Mouse (Mus musculus): ENCODE measurements around the gene Snai3. TPM values are rescaled to one million over a fixed set of nuclear protein-coding genes. Genes with fewer than 3 reads are reported as not detected.

The Snai3 gene
- total RNA-seq (2021), result not detected
- long read RNA-seq, partial matches to known transcripts, result 0 of 1 reads
- long read RNA-seq, other reads (novel, unspliced or antisense), result 1 of 1 reads

DNA sequence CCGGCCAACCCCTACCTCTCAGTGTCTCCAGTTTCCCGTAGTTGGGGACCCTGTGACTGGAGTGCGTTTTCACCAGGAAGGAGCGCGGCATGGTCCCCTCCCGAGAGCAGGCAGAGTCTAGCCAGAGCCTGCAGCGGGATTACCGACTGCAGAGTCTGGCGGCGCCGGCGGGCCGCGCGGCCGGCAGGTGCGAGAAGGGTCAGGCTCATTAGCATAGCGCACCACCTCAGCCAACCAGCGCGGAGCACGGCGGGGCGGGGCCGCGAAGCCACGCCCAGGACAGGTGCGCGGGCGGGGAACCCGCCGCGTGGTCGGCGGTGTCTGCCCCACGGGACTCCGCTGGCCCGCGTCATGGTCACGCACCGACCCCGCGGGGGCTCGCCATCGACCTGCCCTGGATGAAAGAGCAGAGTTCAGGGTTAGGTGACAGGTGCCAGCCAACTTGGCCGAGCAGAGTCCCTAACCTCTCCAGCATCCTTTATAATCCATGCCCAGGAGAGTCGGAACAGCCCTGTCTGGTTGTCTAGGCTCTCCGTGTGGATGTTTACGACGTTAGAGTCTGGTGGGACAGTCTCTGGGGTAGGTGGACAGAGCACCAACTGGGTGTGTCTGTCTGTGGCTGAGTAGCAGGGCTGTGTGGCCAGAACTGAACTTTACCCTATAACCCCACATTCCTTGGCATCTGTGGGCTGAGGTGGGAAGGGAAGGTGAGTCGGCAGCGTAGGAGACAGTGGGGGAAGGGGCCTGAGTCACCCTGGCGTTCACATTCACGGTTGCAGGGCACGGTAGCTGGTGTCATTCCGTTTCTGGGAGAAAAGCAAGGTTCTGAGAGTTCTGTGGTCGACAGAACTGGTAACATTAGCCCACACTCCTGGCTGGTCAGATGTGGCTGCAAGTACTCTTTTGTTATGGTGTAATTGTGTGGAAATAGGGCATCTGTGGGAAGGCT lies at the start of gene Snai3:
Snai3 (minus strand) TSS at position 210 of the 949 bp plus-strand sequence.
- DNase-seq (ENCODE audit: low spot score in 2 of 2), result no peak

DNA sequence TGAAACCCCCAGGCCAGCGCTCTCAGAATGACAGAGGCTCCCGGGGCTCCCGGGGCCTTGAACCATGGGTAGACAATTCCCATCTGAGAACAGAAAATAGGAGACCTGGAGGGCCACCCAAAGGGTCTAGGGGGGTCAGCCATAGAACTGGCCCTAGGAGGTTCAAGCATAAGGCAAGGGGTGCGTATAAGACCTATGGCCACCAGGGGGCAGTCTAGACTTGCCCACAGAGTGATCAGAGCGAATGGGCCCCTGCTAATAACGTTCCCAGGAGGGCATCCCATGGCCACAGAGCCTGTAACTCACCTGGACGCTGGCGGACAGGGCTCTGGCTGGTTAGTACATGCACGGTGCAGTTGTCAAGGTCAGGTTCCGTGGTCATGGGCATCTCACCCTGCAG lies 40.3 kb upstream of the Snai3 start:
- peak; percentile 35 to 84 for DNase-seq (ENCODE audit: low spot score in 2 of 2)

DNA sequence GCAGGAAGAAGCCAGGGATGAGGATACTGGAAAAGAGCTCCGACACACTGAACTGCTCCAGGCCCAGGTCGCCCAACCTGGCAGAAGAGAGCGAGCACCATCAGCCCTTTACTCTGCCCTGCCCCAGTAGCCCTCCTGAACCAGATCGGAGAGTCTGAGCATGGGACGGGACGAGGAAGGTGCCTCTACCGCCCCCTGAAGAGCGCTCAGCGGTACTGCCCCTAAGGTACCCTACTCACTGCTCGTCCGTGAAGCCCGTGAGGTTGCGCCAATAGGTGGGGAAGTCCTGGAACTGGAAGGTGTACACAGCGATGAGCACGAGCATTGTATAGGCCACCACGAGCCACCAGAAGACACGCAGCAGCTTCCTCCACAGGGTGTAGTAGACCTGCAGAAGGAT lies 37.4 kb upstream of the Snai3 start:
- no peak for DNase-seq (ENCODE audit: low spot score in 2 of 2)

DNA sequence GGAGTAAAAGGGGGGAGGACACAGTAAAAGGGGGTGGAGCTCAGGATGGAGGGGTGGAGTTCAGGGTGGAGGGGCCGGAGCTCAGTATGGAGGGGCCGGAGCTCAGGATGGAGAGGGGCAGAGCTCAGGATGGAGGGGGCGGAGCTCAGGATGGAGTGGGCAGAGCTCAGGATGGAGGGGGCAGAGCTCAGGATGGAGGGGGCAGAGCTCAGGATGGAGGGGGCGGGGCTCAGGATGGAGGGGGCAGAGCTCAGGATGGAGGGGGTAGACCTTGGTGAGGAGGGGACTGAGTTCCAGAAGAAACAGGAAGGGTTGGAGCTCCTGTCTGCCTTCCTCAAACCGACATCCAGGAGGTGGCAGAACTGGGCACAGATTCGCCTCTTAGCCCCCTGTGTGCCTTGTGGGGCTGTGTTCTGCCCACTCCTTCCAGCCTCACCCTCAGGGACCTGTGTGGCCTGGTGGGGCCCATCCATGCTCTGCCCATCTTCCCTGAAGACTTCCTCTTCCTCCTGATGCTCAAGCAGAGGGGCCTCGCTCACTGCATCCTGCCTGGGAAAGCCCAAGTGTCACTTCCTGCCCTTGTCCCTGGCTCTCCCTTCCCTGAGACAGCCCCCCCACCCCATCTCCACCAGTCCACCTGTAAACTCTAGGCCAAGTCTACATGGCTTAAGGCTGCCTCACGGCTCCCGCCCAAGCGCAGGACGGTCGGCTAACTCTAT lies 36.6 kb upstream of the Snai3 start:
- no peak for DNase-seq (ENCODE audit: low spot score in 2 of 2)

DNA sequence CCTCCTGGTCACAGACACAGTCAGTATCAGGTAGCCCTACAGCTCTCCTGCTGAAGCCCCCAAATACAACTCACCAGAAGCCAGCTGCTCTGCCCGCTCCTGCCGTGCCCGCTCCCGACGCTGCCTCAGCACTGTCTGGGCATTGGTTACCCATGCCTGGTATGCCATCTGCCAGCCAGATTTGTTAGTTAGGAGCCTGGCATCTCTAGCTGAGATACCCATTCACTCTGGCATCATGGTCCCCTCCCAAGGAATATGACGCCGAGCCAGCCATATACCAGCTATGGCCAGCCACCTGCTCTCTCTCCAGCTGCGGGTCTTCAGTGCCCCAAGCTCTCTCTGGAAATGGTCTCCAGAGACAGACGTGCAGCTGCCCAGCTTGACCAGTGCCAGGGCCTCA lies 27.9 kb upstream of the Snai3 start:
- peak; percentile 46 to 65 for DNase-seq (ENCODE audit: low spot score in 2 of 2)

DNA sequence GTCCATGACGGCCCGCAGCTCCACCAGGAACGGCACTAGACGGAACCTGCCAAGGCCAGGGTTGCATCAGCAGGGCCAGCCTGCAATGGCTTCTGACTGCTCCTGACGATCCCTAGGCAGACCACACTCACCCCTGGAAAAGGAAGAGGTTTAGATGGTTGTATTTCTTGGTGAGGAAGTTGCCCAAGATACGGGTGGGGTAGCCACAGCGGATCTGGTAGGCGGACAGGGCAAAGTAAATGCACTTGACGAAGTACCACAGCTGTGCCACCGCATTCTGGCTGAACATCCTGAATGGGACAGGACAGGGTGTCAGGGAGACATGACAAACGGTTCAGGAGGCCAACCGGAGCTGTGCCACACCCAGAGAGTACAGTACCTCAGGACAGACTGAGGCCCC lies 24.3 kb upstream of the Snai3 start:
- no peak for DNase-seq (ENCODE audit: low spot score in 2 of 2)

DNA sequence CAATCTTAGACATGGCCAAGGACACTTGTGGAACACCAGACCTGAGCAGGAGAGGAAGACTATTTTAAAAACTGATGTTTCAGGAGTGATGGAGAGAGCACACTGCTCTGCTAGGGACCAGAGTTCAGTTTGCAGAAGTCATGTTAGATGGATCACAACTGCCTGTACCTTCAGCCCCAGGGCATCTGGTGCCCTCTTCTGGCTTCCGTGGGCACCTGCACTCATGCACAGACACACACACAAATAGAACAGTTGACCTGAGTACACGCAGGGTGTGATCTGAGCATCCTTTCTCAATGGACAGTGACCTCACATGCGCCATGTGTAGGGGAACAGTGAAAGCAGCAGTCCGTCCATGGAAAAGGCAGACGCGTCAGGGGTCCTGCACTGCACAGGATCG lies 23.3 kb upstream of the Snai3 start:
- no peak for DNase-seq (ENCODE audit: low spot score in 2 of 2)

DNA sequence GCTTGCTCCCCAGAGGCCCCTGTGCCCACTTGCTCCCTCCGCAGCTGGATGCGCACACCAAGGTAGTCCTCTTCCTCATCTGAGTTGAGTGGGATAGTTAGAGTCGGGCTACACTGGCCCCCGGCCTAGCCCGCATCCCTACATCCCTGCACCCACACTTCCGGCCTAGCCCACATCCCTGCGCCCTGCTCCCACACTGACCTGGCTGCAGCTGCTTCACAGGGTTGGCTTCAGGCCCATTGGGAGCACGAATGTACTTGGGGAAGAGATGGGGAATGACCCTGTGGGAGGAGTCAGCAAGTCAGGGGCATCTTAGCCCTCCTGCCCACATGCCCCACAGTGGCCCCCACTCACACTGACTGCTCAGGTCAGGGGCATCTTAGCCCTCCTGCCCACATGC lies 21.9 kb upstream of the Snai3 start:
- no peak for DNase-seq (ENCODE audit: low spot score in 2 of 2)

DNA sequence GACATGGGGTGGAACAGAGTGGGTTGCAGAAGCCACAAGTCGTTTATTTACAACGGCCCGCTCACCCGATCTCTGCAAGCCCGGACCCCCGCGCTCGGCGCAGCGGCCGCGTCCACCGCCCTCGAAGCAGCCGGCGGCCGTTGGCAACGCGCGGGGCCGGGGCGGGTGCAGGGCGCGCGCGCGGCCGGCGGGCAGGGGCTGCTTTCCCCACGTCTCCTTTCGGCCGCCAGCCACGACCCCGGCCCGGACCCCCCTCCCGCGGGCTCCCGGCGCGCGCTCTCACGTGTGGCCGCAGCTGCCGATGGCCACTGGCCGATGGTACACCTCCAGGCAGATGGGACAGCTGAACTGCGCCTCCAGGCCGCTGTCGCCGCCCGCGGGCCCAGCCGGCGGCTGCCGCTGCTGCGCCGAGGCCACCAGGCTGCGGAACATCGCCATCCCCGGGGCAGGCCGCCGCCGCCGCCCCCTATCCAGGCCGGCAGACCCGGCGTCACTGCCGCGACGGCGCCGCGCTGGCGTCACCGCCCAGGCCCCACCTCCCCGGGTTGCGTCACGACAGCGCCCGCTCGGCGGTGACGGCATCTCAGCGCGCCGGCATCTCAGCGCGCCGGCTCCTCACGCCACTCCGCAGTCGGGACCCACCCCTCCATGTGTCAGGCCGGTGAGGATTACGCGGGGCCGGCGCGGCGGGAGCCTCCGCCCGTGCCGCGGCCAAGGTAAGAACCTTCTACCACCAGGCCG lies 15.2 kb upstream of the Snai3 start, which contains the start of the genes Rnf166 and Ctu2:
Rnf166 (minus strand) TSS at position 485 of the 741 bp plus-strand sequence.
Ctu2 (plus strand) TSS at position 564 of the 741 bp plus-strand sequence.
- peak; percentile 83 to 92 for DNase-seq (ENCODE audit: low spot score in 2 of 2)

DNA sequence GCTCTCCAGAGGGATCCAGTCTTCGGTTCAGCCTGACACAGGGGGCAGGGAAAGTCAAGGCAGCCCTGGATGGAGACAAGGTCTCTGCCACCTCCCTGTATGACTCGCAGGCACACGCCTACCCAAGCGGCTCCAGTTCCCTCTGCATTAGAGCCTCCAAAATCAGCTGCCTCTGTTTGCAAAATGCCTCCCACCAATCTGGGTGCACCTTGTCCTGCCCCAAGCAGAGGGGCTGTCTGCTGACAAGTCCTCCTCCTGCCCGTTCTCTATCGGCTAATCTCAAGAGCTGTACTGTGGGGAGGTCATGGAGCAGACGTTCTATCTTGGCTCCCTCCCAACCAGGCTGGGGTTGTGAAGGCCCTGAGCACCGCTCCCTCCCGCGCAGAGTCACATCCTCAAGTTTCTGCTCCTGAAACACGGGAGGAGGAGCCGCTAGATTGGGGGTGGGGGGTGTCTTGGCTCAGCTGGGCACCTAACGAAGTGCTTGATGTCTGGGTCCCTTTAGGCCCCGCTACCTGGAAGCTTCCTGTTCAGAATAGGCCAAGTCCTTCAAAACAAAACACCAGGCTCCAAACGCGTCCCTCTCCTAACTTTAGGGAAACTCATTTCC lies 14.5 kb upstream of the Snai3 start:
- peak in 1 of 2 experiments; percentile 39 for DNase-seq (ENCODE audit: low spot score in 2 of 2)

DNA sequence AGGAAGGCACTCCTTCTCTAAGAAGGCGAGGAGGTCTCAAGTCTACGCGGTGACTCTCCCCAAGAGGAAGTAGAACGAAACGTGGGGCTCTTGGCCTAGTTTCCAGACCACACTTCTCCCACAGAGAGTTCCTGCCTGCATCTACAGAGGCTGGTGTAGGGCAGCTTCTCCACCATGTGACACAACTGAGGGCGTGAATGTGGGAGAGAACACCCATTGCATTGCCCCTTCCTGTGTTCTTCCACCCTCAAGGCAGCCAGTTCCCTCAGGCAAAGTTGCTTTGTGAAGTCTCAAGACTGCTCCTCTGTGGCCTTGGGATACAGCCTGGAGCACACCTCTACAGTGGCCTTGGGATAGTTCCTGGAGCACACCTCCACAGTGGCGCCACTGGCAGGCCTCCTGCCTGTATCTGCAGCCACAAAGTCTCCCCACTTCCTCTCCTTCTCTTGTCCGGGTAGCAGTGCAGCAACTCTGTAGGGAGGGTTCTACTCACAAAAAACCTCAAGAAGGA lies 13.4 kb upstream of the Snai3 start:
- no peak for DNase-seq (ENCODE audit: low spot score in 2 of 2)

DNA sequence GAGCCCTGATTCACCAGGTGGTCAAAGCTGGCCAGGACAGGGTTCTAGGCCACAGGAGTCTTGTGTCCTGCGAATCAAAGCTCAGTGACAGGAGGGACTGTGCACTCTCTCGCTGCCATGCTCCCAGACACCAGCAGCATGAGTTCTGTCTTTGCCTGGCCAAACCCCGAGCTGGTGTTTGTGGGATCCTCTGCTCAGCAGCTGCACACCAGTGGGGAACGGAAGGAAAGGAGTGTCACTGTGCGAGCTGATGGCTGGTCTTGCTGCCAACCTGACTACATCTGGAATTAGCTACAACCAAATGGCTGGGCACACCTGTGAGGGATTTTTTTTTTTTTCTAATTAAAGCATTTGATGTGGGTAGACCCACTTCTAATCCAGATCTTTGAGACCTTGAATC lies 10.2 kb upstream of the Snai3 start:
- no peak for DNase-seq (ENCODE audit: low spot score in 2 of 2)

DNA sequence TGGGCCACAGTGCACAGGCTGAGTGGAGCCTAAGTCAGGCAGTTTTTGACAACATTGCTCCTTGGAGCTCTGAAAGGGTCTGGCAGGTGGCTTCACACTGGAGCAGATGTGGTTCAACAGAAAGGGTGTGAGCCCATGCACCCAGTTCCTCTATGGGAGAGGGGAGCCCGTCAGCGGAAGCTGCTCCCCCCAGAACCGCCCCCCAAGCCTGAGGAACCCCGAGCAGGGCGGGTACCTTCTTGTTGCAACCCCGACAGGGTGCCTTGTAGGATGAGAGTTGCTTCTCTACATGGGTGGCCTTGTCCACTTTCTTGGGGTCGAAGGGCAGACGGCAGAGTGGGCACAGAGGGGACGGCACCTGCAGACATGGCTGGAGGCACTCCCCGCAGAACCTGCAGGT lies 9.4 kb upstream of the Snai3 start:
- no peak for DNase-seq (ENCODE audit: low spot score in 2 of 2)

DNA sequence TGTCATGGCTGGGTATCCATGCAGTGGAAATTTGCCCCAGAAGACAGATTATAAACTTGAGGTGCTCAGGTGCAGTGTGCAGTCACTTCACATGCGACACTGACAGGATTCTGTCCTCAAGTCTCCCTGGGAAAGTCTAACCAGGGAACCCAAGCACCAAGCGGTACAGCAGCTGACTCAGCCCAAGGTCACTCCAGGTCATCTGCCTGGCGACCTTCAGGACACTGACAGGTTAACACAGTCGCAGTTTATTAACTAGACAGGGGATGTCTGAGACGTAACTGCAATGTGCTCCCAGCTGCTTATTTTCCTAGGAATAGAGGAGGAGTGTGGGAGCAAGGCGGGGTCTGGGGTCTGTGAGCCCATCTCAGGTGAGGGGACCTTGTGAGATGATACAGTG lies 8.9 kb upstream of the Snai3 start:
- no peak for DNase-seq (ENCODE audit: low spot score in 2 of 2)

DNA sequence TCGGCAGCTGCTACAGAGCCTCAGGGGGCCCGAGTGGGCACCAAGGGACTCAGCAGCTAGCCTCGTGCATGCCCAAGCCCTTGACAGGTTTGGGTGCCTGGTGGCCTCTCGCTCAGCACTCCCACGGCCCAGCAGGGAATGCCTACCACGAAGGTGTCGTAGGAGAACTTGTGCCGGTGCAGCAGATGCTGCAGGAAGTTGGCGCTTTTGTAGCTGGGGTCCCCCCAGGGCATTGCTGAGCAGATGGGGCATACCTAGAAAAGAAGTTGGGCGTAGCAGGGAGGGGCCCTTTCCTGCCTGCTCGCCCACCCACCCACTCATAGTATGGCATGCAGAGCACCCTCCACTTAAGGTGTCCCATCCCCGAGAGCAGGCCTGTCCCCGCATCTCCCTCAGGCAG lies 7.3 kb upstream of the Snai3 start:
- DNase-seq (ENCODE audit: low spot score in 2 of 2), result no peak

DNA sequence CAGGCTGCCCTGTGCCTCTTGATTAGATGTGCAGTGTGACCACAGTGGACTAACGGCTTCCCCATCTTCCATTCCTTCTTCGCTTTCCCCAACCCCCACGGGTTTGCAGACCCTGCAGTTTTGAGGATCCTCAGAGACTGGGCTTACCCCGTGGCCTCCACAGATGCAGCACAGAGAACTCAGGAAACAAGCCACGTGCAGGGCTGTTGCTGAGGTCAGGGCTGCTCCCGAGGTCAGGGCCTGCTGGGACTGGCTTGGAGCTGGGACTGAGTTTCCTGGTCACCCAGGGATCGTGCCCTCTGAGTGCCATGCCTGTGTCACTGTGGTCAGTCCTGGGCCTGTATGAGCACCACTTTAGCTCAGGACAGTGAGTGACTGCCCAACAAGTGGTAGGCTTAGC lies 4.5 kb upstream of the Snai3 start:
- DNase-seq (ENCODE audit: low spot score in 2 of 2), result no peak

DNA sequence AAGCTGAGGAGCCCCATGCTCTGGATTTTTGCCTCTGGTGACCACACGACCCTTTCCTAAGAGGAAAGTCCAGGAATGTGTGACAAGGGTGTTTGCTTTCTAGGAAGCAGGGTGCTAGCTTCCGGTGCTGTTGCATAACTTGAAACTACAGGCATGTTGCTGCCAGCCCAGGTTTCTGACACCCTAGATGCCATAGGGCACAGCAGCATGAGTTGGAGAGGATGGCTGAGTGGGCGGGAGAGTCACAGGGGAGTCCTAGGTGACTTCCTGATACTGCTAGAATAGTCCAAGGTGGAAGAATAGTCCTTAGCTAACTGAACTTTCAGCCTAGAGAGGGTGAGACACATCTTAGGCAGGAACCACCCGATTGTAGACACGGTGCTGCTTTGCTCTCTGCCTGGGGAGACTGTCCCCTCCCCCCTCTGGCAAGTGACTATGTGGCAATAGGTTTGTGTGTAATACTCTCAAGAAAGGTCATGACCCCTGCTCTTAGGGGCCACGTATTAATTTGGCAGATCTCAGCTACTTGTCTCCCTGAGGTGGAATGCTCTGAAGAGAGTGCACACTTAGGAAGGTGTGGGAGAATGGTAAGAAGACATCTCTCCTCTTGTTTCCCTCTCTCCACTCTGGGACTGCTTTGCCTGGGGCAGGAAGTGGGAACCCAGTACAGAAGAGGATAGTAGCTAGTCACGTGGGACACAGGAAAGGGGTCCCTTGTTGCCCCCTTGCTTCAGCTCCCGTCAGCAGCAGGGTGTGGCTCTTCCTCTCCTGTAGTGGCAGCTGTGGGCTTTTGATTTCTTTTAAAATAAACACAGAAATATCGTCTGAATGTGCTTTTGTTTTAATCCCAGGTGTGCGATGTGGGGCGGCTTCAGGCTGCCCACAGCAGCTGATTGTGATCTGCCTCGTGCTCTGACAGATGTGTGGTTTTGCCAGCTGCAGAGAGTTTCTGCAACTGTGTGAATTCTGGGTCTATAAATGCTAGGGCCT lies 3.4 kb upstream of the Snai3 start:
- DNase-seq (ENCODE audit: low spot score in 2 of 2), result no peak

DNA sequence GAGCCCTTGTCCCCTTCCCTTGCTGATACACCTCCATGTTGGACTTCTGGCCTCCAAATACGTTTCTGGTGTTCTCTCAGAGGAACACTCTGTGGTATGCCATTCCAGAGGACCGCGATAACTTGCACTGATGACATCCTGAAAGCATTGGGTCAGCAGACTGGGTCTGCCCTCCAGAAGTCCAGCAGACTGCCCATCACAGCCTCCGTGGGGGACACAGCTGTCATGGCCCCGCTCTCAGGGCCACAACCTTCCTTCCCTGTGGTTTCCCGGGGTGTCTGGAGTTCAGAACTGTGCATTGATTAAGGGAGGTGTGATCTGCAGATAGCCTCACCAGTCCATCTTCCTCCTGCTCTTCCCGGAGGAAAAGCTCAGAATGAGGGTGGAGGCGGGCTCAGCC lies 2.0 kb upstream of the Snai3 start:
- DNase-seq (ENCODE audit: low spot score in 2 of 2), result no peak

DNA sequence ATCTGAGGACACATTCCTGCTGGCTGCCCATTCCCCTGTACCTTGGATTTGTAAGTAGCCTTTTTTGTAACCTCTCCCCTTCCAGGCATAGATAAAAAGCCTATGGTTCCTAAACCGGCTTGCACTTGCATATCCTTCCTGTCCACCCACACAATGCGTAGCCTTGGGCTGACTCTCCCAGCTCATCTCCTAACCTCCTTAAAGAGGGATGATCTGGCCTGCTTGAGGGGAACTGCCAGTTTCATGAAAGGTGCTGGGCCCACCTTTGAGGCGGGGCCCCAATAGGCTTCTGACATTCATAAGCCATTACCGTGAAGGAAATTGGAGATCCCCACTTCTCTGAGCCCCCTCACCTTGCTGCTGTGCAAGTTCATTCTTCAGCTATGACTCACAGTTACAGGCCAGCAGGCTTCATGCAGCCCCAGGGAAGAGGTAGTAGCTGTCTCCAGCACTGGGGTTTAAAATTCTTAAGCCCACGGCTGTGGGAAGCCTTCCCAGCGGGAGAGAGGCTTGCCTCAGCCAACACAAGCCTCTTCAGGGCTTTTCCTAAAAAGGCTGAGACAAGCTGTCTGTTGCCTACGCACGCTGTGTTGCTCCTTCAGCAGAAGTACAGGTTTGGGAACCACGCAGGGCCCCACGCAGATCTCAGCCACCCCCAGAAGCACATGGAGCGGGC lies 1.1 kb upstream of the Snai3 start:
- DNase-seq (ENCODE audit: low spot score in 2 of 2), result peak; percentile 52 to 75

Data from layer of hippocampus, adult 18-20 months (tissue).